Mouse (Mus musculus): Measurements from ENCODE around the gene Gabra4. TPM values are rescaled to one million over a fixed set of nuclear protein-coding genes. Genes with fewer than 3 reads are reported as not detected.

The Gabra4 gene
- total RNA-seq, 2 experiments from 2014 or later: 0.10 to 0.13 TPM

Other genes with a start within 250 kb of the Gabra4 start
- not detected for gene Cox7b2, start 110.1 kb downstream of the Gabra4 start, total RNA-seq (2021)
- under 1 TPM; 0.26 to 0.56 TPM for gene Gabrb1, start 195 bp downstream of the Gabra4 start, total RNA-seq (2021)